Mouse (Mus musculus): ENCODE measurements at regions not wholly inside any gene's neighbourhood (a gene's known extent, or its start where the extent isn't known, plus 50 kb on each side); places are given as distances from the start of the nearest gene placed in this dataset.

- no peak for DNase-seq (ENCODE audit: low read depth, low spot score)
Observed at GRCm38 (mm10) chr12:54577235-54577634, 79.1 kb downstream of the Sptssa start.

GRCm38 (mm10) chr12:54576821-54577220 lies 79.6 kb downstream of the Sptssa start:
- no peak for DNase-seq (ENCODE audit: low read depth, low spot score)

GRCm38 (mm10) chr12:54572866-54573265 lies 83.5 kb downstream of the Sptssa start:
- DNase-seq (ENCODE audit: low read depth, low spot score): no peak

- no peak for DNase-seq (ENCODE audit: low read depth, low spot score)
Observed at GRCm38 (mm10) chr12:54568078-54568931, 88.1 kb downstream of the Sptssa start.

GRCm38 (mm10) chr12:54567426-54567790 lies 89.0 kb downstream of the Sptssa start:
- DNase-seq (ENCODE audit: low read depth, low spot score): no peak

- DNase-seq (ENCODE audit: low read depth, low spot score): no peak
Observed at GRCm38 (mm10) chr12:54566532-54567425, 89.6 kb downstream of the Sptssa start.

GRCm38 (mm10) chr12:54561981-54562380 lies 94.4 kb downstream of the Sptssa start:
- DNase-seq (ENCODE audit: low read depth, low spot score): no peak

GRCm38 (mm10) chr12:54558106-54558505 lies 98.3 kb downstream of the Sptssa start:
- peak; percentile 40 for DNase-seq (ENCODE audit: low read depth, low spot score)

- DNase-seq (ENCODE audit: low read depth, low spot score): no peak
Observed at GRCm38 (mm10) chr12:54549659-54550058, 106.7 kb downstream of the Sptssa start.

- DNase-seq (ENCODE audit: low read depth, low spot score): peak; percentile 45
Observed at GRCm38 (mm10) chr12:54545821-54546608, 110.4 kb downstream of the Sptssa start.

GRCm38 (mm10) chr12:54538320-54538705 lies 118.1 kb downstream of the Sptssa start:
- DNase-seq (ENCODE audit: low read depth, low spot score): no peak

- DNase-seq (ENCODE audit: low read depth, low spot score): no peak
Observed at GRCm38 (mm10) chr12:54537690-54538319, 118.6 kb downstream of the Sptssa start.

GRCm38 (mm10) chr12:54537022-54537421 lies 119.4 kb downstream of the Sptssa start:
- no peak for DNase-seq (ENCODE audit: low read depth, low spot score)

- DNase-seq (ENCODE audit: low read depth, low spot score): no peak
Observed at GRCm38 (mm10) chr12:54535556-54536516, 120.5 kb downstream of the Sptssa start.

GRCm38 (mm10) chr12:54534910-54535309 lies 121.5 kb downstream of the Sptssa start:
- DNase-seq (ENCODE audit: low read depth, low spot score): no peak

- DNase-seq (ENCODE audit: low read depth, low spot score): no peak
Observed at GRCm38 (mm10) chr12:54533134-54533533, 123.2 kb downstream of the Sptssa start.

- DNase-seq (ENCODE audit: low read depth, low spot score): no peak
Observed at GRCm38 (mm10) chr12:54532062-54532461, 124.3 kb downstream of the Sptssa start.

GRCm38 (mm10) chr12:54528046-54528445 lies 128.3 kb downstream of the Sptssa start:
- DNase-seq (ENCODE audit: low read depth, low spot score): no peak

GRCm38 (mm10) chr12:54527577-54527976 lies 128.8 kb downstream of the Sptssa start:
- no peak for DNase-seq (ENCODE audit: low read depth, low spot score)

- DNase-seq (ENCODE audit: low read depth, low spot score): no peak
Observed at GRCm38 (mm10) chr12:54520406-54520805, 136.0 kb downstream of the Sptssa start.

Measured in retina, postnatal 7 days (tissue).